Mouse (Mus musculus) liver, embryonic 14.5 days (tissue): ENCODE measurements at regions not wholly inside any gene's neighbourhood (a gene's known extent, or its start where the extent isn't known, plus 50 kb on each side); places are given as distances from the start of the nearest gene placed in this dataset.

Source experiments
- CTCF ChIP-seq: IDR thresholded peaks from 2 replicates; pipeline ENCODE4 v1.5.1; 2016; ENCODE audit warnings: antibody characterized with exemption, low read depth, control low read depth
- EP300 ChIP-seq: IDR thresholded peaks from 2 replicates; pipeline ENCODE4 v1.6.1; 2016; ENCODE audit warnings: antibody characterized with exemption, low read depth

GRCm38 (mm10) chr13:85068403-85068802 lies 120.8 kb upstream of the Ccnh start:
- TF ChIP-seq EP300 (no peak), CTCF (no peak)
